Mouse (Mus musculus): ENCODE results near the gene Olfr1393.
A peak's percentile ranks its signal among the peaks of the same experiment; 100 is the strongest.

Olfr1393 gene

GRCm38 (mm10) chr11:49278222-49278621 lies at the start of gene Olfr1393:
Olfr1393 (plus strand) TSS chr11:49278304.
- DNase-seq, result no peak

GRCm38 (mm10) chr11:49232781-49233180 lies 45.3 kb upstream of the Olfr1393 start:
- DNase-seq, result no peak

GRCm38 (mm10) chr11:49235459-49236207 lies 42.5 kb upstream of the Olfr1393 start:
- DNase-seq, result no peak

- DNase-seq, result no peak
Measured at GRCm38 (mm10) chr11:49236891-49237290, 41.2 kb upstream of the Olfr1393 start.

- DNase-seq, result no peak
Measured at GRCm38 (mm10) chr11:49237532-49237931, 40.6 kb upstream of the Olfr1393 start.

- no peak for DNase-seq
Measured at GRCm38 (mm10) chr11:49240310-49240709, 37.8 kb upstream of the Olfr1393 start.

GRCm38 (mm10) chr11:49240874-49241273 lies 37.2 kb upstream of the Olfr1393 start:
- no peak for DNase-seq

- DNase-seq, result no peak
Measured at GRCm38 (mm10) chr11:49241471-49241870, 36.6 kb upstream of the Olfr1393 start.

GRCm38 (mm10) chr11:49242944-49243626 lies 35.0 kb upstream of the Olfr1393 start:
- DNase-seq, result no peak

- DNase-seq, result peak; percentile 83
Measured at GRCm38 (mm10) chr11:49243727-49244594, 34.1 kb upstream of the Olfr1393 start, which contains the start of gene Mgat1. Mgat1 (plus strand) TSS chr11:49244191.

GRCm38 (mm10) chr11:49244595-49244930 lies 33.5 kb upstream of the Olfr1393 start:
- peak; percentile 68 for DNase-seq

GRCm38 (mm10) chr11:49245176-49245575 lies 32.9 kb upstream of the Olfr1393 start:
- DNase-seq, result no peak

- DNase-seq, result no peak
Measured at GRCm38 (mm10) chr11:49245634-49246415, 32.3 kb upstream of the Olfr1393 start.

GRCm38 (mm10) chr11:49246523-49246922 lies 31.6 kb upstream of the Olfr1393 start:
- DNase-seq, result no peak

GRCm38 (mm10) chr11:49247255-49247654 lies 30.8 kb upstream of the Olfr1393 start:
- no peak for DNase-seq

- DNase-seq, result no peak
Measured at GRCm38 (mm10) chr11:49248226-49248973, 29.7 kb upstream of the Olfr1393 start.

- no peak for DNase-seq
Measured at GRCm38 (mm10) chr11:49248974-49249700, 29.0 kb upstream of the Olfr1393 start.

GRCm38 (mm10) chr11:49249811-49250421 lies 28.2 kb upstream of the Olfr1393 start:
- DNase-seq, result no peak

GRCm38 (mm10) chr11:49250422-49251379 lies 27.4 kb upstream of the Olfr1393 start:
- DNase-seq, result peak; percentile 55

All from cerebellum, adult 9-10 months (tissue).